In the genomic region with DNA sequence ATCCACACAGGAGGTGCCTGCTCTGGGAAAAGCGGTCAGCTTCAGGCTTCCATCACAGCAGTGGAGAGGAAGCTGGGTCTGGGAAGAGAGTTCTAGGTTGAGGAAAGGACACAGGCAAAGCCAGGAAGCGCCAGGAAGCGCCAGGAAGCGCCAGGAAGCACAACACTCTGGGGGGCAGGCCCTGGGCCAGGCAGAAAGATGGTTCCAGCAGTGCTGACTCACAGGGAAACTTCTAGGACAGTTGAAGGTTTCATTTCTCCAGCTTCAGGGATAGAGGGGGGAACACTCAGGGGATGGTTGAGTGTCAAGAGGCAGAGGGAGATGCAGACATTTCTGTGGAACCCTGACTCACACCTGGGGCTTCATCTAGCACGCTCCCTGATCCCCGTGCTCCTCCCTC, we compare ENCODE assay signal across 13 mouse cellular contexts. TPM values are rescaled to one million over a fixed set of nuclear protein-coding genes. Genes with fewer than 3 reads are reported as not detected.
A peak's percentile ranks its signal among the peaks of the same experiment; 100 is the strongest.
DNase-seq lines count a peak whose midpoint lies in the region; ATAC-seq and TF ChIP-seq lines count a peak whose summit lies in the region.
"Had no signal": no experiment of that assay in that cellular context is flagged by ENCODE, and none has a peak within 500 bp of the region (broad histone marks: within the 10 kb centered on the region; RNA-seq: fewer than 3 reads in every experiment).

No protein-coding gene starts in this region.

- no peak overlapping the region for H3K4me3 ChIP-seq in left cerebral cortex, adult 2 months
- no peak overlapping the region for H3K4me3 ChIP-seq in heart, embryonic 16.5 days (ENCODE audit: low read length)
- no peak overlapping the region for H3K4me3 ChIP-seq in myocyte
- H3K4me3 ChIP-seq in midbrain, embryonic 11.5 days (ENCODE audit: low read depth, low read length): no peak overlapping the region
- H3K4me3 ChIP-seq: heart, embryonic 13.5 days had no signal

- H3ac ChIP-seq in myocyte (ENCODE audit: control insufficient read depth, insufficient read length): no peak overlapping the region

- WGBS in heart, embryonic 16.5 days: 61% methylated on average over 6 of the region's 6 CpGs
- 75% methylated on average over 6 of the region's 6 CpGs for WGBS in midbrain, embryonic 11.5 days

- no peaks in the 10 kb centered on the region for H3K36me3 ChIP-seq in heart, embryonic 16.5 days (ENCODE audit: control insufficient read depth, insufficient read depth)
- no peaks in the 10 kb centered on the region for H3K36me3 ChIP-seq in myocyte (ENCODE audit: control insufficient read depth, insufficient read depth)
- no peaks in the 10 kb centered on the region for H3K36me3 ChIP-seq in midbrain, embryonic 11.5 days (ENCODE audit: control insufficient read depth, insufficient read depth, low read length)
- H3K36me3 ChIP-seq: heart, embryonic 13.5 days had no signal

- no peak for TF ChIP-seq POLR2A in myocyte (IDR thresholded peaks at IDR 0.05; ENCODE audit: insufficient read length, low read depth)

- intact Hi-C loops in left cerebral cortex, adult 2 months (cut with DNase I): loop anchor here (5.0 kb wide), 1 partner anchor 37 kb away; no protein-coding TSS in a partner anchor
- intact Hi-C loops in left cerebral cortex, postnatal 14 days (cut with DNase I): no loop called here

- peaks cover 28% of the 10 kb centered on the region for H3K4me1 ChIP-seq in heart, embryonic 16.5 days (ENCODE audit: control insufficient read depth, insufficient read depth, low read length)
- H3K4me1 ChIP-seq in midbrain, embryonic 11.5 days (ENCODE audit: control insufficient read depth, insufficient read depth, low read length): peaks cover 15% of the 10 kb centered on the region

- H3K27ac ChIP-seq in left cerebral cortex, adult 2 months: peak overlapping the region; percentile 50; the same call in 1 of the 2 replicates
- H3K27ac ChIP-seq in heart, embryonic 16.5 days (ENCODE audit: low read length): peak overlapping the region; percentile 21; the same call in 1 of the 2 replicates
- H3K27ac ChIP-seq in midbrain, embryonic 11.5 days (ENCODE audit: low read depth, low read length): no peak overlapping the region
- H3K27ac ChIP-seq: heart, embryonic 13.5 days had no signal

- no peaks in the 10 kb centered on the region for H3K9me3 ChIP-seq in heart, embryonic 16.5 days (replicated peaks; ENCODE audit: control insufficient read depth, low read length)
- H3K9me3 ChIP-seq in midbrain, embryonic 11.5 days (ENCODE audit: control insufficient read depth, low read length): no peaks in the 10 kb centered on the region
- H3K9me3 ChIP-seq: heart, embryonic 13.5 days had no signal

- H3K79me2 ChIP-seq in myocyte (ENCODE audit: control insufficient read depth, insufficient read depth): no peaks in the 10 kb centered on the region

- no peak for TF ChIP-seq CTCF in left cerebral cortex, adult 2 months (IDR thresholded peaks at IDR 0.05)

- no peak for ATAC-seq in heart, embryonic 16.5 days (replicated peaks; ENCODE audit: extremely low read depth, insufficient read depth, low FRiP score)
- no peak for ATAC-seq in midbrain, embryonic 11.5 days (ENCODE audit: low FRiP score)

- H3K9ac ChIP-seq in heart, embryonic 16.5 days (ENCODE audit: low read length): no peak overlapping the region
- no peak overlapping the region for H3K9ac ChIP-seq in midbrain, embryonic 11.5 days (ENCODE audit: low read length)
- H3K9ac ChIP-seq: heart, embryonic 13.5 days had no signal

- H3K4me2 ChIP-seq in heart, embryonic 16.5 days (ENCODE audit: low read depth, low read length): no peak overlapping the region
- H3K4me2 ChIP-seq in myocyte (ENCODE audit: low read depth): peak overlapping the region; percentile 15
- H3K4me2 ChIP-seq in midbrain, embryonic 11.5 days: no peak overlapping the region
- H3K4me2 ChIP-seq: heart, embryonic 13.5 days; liver, embryonic 11.5 days had no signal

- no peaks in the 10 kb centered on the region; the same call in 1 of the 2 replicates for H3K27me3 ChIP-seq in heart, embryonic 16.5 days (ENCODE audit: control insufficient read depth, insufficient read depth, low read length)
- H3K27me3 ChIP-seq in myocyte (ENCODE audit: control insufficient read depth, insufficient read depth, insufficient read length): no peaks in the 10 kb centered on the region
- H3K27me3 ChIP-seq in midbrain, embryonic 11.5 days (ENCODE audit: control insufficient read depth, insufficient read depth, low read length): no peaks in the 10 kb centered on the region

- peak; percentile 29 for DNase-seq in cerebellum, adult 11-12 months
- no peak for DNase-seq in cerebellum, postnatal 4 days (ENCODE audit: low spot score in 2 of 2)
- DNase-seq in left cerebral cortex, adult 2 months (ENCODE audit: extremely low spot score in 1 of 2, low spot score in 2 of 2): no peak
- no peak for DNase-seq in left cerebral cortex, postnatal 14 days (ENCODE audit: low spot score in 2 of 2)
- DNase-seq in embryo, embryonic 11 days: no peak
- DNase-seq in midbrain, embryonic 11.5 days (ENCODE audit: low spot score, missing footprints): no peak

TF ChIP-seq in myocyte, 11 proteins besides CTCF, POLR2A, EP300 and RAD21:
- no peak for TF ChIP-seq E2F4 (IDR thresholded peaks at IDR 0.05; ENCODE audit: insufficient read depth)
- TF ChIP-seq SRF (IDR thresholded peaks at IDR 0.05; ENCODE audit: control insufficient read depth, insufficient read length, low read depth): no peak

RNA-seq across cellular contexts. Expression of a gene that starts 36.2 kb away (rescaled TPM):
- not detected for total RNA-seq in left cerebral cortex, adult 2 months (2021)
- under 1 TPM in 1 of 2 experiments, not detected in 1; 0.77 TPM for total RNA-seq in left cerebral cortex, postnatal 14 days (2021)
- polyA plus RNA-seq in heart, embryonic 16.5 days (2015; fragmentation: Nextera tagmentation; extraction: Ambion mirVana): 0.54 and 1.4 TPM in 2 replicates
- polyA plus RNA-seq in myocyte (2012; fragmentation: generic; extraction: Trizol): 0.17 TPM
- 0.48 TPM in 1 of 2 replicates, not detected in the other for polyA plus RNA-seq in midbrain, embryonic 11.5 days (2014; fragmentation: Nextera tagmentation; extraction: Ambion mirVana)
- total RNA-seq: layer of hippocampus, adult 8-10 months; midbrain, postnatal 0 days had no signal
- polyA plus RNA-seq: C2C12; liver, embryonic 11.5 days had no signal
